Mouse (Mus musculus) MEL (cell line): Measurements from ENCODE around the gene Rgma. TPM values are rescaled to one million over a fixed set of nuclear protein-coding genes. Genes with fewer than 3 reads are reported as not detected.

ENCODE experiments used
- DNase-seq: peaks from one replicate; pipeline ENCODE4 v3.0.0; 2011; ENCODE audit warnings: low read depth, low spot score
- H3K27ac ChIP-seq: 2 replicates; pipeline ENCODE4 v1.5.1; 2012; ENCODE audit warnings: low read depth, mild to moderate bottlenecking, control low read depth, low read length, moderate library complexity; ENCODE audit not compliant: control insufficient read depth
- H3K27me3 ChIP-seq, 2 experiments: fragments of 150-350 bp in 1 of 2; sonication (generic) in 1 of 2; 2 replicates each; pipeline ENCODE4 v1.6.1; 2012; ENCODE audit warnings: low read length in 2 of 2, mild to moderate bottlenecking in 2 of 2, improper control_type of control experiment in 1 of 2, moderate library complexity in 1 of 2; ENCODE audit not compliant: insufficient read depth in 2 of 2, control insufficient read depth in 1 of 2
- H3K36me3 ChIP-seq, 2 experiments: 2 replicates each; pipeline ENCODE4 v1.6.1; 2012 to 2014; ENCODE audit warnings: low read length in 2 of 2, improper control_type of control experiment in 1 of 2, inconsistent platforms in 1 of 2, mild to moderate bottlenecking in 1 of 2; ENCODE audit not compliant: insufficient read depth in 2 of 2, control insufficient read depth in 1 of 2
- H3K4me1 ChIP-seq, 2 experiments: fragments of 150-350 bp in 1 of 2; sonication (generic) in 1 of 2; 2 replicates each; pipeline ENCODE4 v1.6.1; 2012; ENCODE audit warnings: low read length in 2 of 2, improper control_type of control experiment in 1 of 2, mild to moderate bottlenecking in 1 of 2; ENCODE audit not compliant: insufficient read depth in 2 of 2, control insufficient read depth in 1 of 2
- H3K4me3 ChIP-seq, 2 experiments: fragments of 150-350 bp in 1 of 2; sonication (generic) in 1 of 2; 2 replicates each; pipeline ENCODE4 v1.5.1; 2012; ENCODE audit warnings: low read depth in 2 of 2, low read length in 2 of 2, mild to moderate bottlenecking in 2 of 2, moderate library complexity in 2 of 2, control low read depth in 1 of 2, improper control_type of control experiment in 1 of 2; ENCODE audit not compliant: control insufficient read depth in 1 of 2, insufficient read depth in 1 of 2
- H3K79me2 ChIP-seq: 2 replicates; pipeline ENCODE4 v1.6.1; 2012; ENCODE audit warnings: mild to moderate bottlenecking, low read length, moderate library complexity; ENCODE audit not compliant: control insufficient read depth, poor library complexity, insufficient read depth
- H3K9ac ChIP-seq: 2 replicates; pipeline ENCODE4 v1.6.1; 2012; ENCODE audit warnings: low read depth, mild to moderate bottlenecking, control low read depth, low read length, moderate library complexity; ENCODE audit not compliant: control insufficient read depth, poor library complexity, severe bottlenecking
- H3K9me3 ChIP-seq: fragments of 150-350 bp; sonication (generic); replicated peaks from 2 replicates; pipeline ENCODE4 v1.6.1; 2012; ENCODE audit warnings: mild to moderate bottlenecking, low read length, improper control_type of control experiment, moderate library complexity; ENCODE audit not compliant: insufficient read depth
- BHLHE40 ChIP-seq: IDR thresholded peaks from 2 replicates; pipeline ENCODE4 v1.6.1; 2012; ENCODE audit warnings: low read depth, mild to moderate bottlenecking, inconsistent platforms, low read length, improper control_type of control experiment, borderline replicate concordance
- CHD1 ChIP-seq: IDR thresholded peaks from 2 replicates; pipeline ENCODE4 v1.6.1; 2012; ENCODE audit warnings: low read depth, mild to moderate bottlenecking, inconsistent platforms, low read length, improper control_type of control experiment
- EP300 ChIP-seq, 2 experiments: IDR thresholded peaks; 2 replicates each; pipeline ENCODE4 v1.6.1; 2011; ENCODE audit warnings: improper control_type of control experiment in 2 of 2, low read length in 2 of 2, low read depth in 1 of 2, mild to moderate bottlenecking in 1 of 2
- ETS1 ChIP-seq: IDR thresholded peaks from 2 replicates; pipeline ENCODE4 v1.6.1; 2012; ENCODE audit warnings: low read depth, mild to moderate bottlenecking, inconsistent platforms, low read length, improper control_type of control experiment, moderate library complexity
- GABPA ChIP-seq: IDR thresholded peaks from 2 replicates; pipeline ENCODE4 v1.6.1; 2012; ENCODE audit warnings: low read depth, mild to moderate bottlenecking, inconsistent platforms, low read length, improper control_type of control experiment, moderate library complexity
- HCFC1 ChIP-seq: IDR thresholded peaks from 2 replicates; pipeline ENCODE4 v1.6.1; 2012; ENCODE audit warnings: low read depth, mild to moderate bottlenecking, inconsistent platforms, low read length, improper control_type of control experiment, moderate library complexity
- JUND ChIP-seq: IDR thresholded peaks from 2 replicates; pipeline ENCODE4 v1.6.1; 2011; ENCODE audit warnings: low read depth, mild to moderate bottlenecking, improper control_type of control experiment, low read length
- MAX ChIP-seq: IDR thresholded peaks from 2 replicates; pipeline ENCODE4 v1.6.1; 2011; ENCODE audit warnings: low read length, improper control_type of control experiment
- MAZ ChIP-seq: IDR thresholded peaks from 2 replicates; pipeline ENCODE4 v1.6.1; 2012; ENCODE audit warnings: low read depth, mild to moderate bottlenecking, inconsistent platforms, low read length, improper control_type of control experiment
- MXI1 ChIP-seq: IDR thresholded peaks from 2 replicates; pipeline ENCODE4 v1.6.1; 2011; ENCODE audit warnings: mild to moderate bottlenecking, low read depth, low read length, improper control_type of control experiment
- MYC ChIP-seq: IDR thresholded peaks from 2 replicates; pipeline ENCODE4 v1.6.1; 2011; ENCODE audit warnings: low read depth, mild to moderate bottlenecking, low read length, improper control_type of control experiment, moderate library complexity
- NELFE ChIP-seq: IDR thresholded peaks from 2 replicates; pipeline ENCODE4 v1.6.1; 2011; ENCODE audit warnings: low read depth, low read length, improper control_type of control experiment
- NRF1 ChIP-seq: IDR thresholded peaks from 2 replicates; pipeline ENCODE4 v1.6.1; 2014; ENCODE audit warnings: low read depth, mild to moderate bottlenecking, inconsistent platforms, low read length, improper control_type of control experiment, moderate library complexity; ENCODE audit not compliant: poor library complexity, insufficient read depth, severe bottlenecking
- RAD21 ChIP-seq: IDR thresholded peaks from 2 replicates; pipeline ENCODE4 v1.6.1; 2011; ENCODE audit warnings: mild to moderate bottlenecking, low read depth, low read length, improper control_type of control experiment
- SIN3A ChIP-seq: IDR thresholded peaks from 2 replicates; pipeline ENCODE4 v1.6.1; 2012; ENCODE audit warnings: low read length, improper control_type of control experiment, inconsistent platforms
- TBP ChIP-seq: IDR thresholded peaks from 2 replicates; pipeline ENCODE4 v1.8.0; 2011; ENCODE audit warnings: low read depth, low read length, improper control_type of control experiment
- TCF12 ChIP-seq: IDR thresholded peaks from 2 replicates; pipeline ENCODE4 v1.6.1; 2014; ENCODE audit warnings: low read depth, mild to moderate bottlenecking, inconsistent platforms, low read length, improper control_type of control experiment, moderate library complexity
- UBTF ChIP-seq: IDR thresholded peaks from 2 replicates; pipeline ENCODE4 v1.6.1; 2012; ENCODE audit warnings: low read depth, mild to moderate bottlenecking, inconsistent platforms, low read length, improper control_type of control experiment, moderate library complexity, borderline replicate concordance; ENCODE audit not compliant: insufficient read depth
- USF2 ChIP-seq, 2 experiments: IDR thresholded peaks; 2 replicates each; pipeline ENCODE4 v1.6.1; 2011 to 2012; ENCODE audit warnings: improper control_type of control experiment in 2 of 2, low read length in 2 of 2, borderline replicate concordance in 1 of 2, inconsistent platforms in 1 of 2, low read depth in 1 of 2, mild to moderate bottlenecking in 1 of 2; ENCODE audit not compliant: insufficient read depth in 1 of 2
- ZMIZ1 ChIP-seq: IDR thresholded peaks from 2 replicates; pipeline ENCODE4 v1.6.1; 2012; ENCODE audit warnings: low read depth, mild to moderate bottlenecking, inconsistent platforms, low read length, improper control_type of control experiment, moderate library complexity
- ZNF384 ChIP-seq: IDR thresholded peaks from 2 replicates; pipeline ENCODE4 v1.6.1; 2012; ENCODE audit warnings: low read depth, mild to moderate bottlenecking, inconsistent platforms, low read length, improper control_type of control experiment
- polyA plus RNA-seq, 2 experiments: library from polyadenylated mRNA; stranded (reverse) in 1 of 2; unstranded in 1 of 2; fragments of >175 nt in 1 of 2; fragments of >200 nt in 1 of 2; gene quantifications; 2 replicates each; pipeline versions ENCODE4 v1.2.1 to v1.2.4; 2012; ENCODE audit warnings: low replicate concordance in 2 of 2, low read depth in 1 of 2; ENCODE audit not compliant: insufficient read length in 2 of 2, insufficient read depth in 1 of 2, missing spikeins in 1 of 2
- total RNA-seq: library from RNA; depleted of rRNA; stranded (reverse); fragments of 300-350 nt; gene quantifications from 2 replicates; pipeline ENCODE4 v1.2.3, GENCODE M21; 2012

The Rgma gene
- total and polyA plus RNA-seq, 3 experiments = not detected

GRCm38 (mm10) chr7:73391518-73392321, 16.4 kb downstream of the Rgma start:
- no peak for DNase-seq
- Histone ChIP-seq H3K4me1 (no peaks in the 10 kb centered on the region), H3K36me3 (no peaks in the 10 kb centered on the region), H3K27me3 (no peaks in the 10 kb centered on the region), H3K4me3 (no peak overlapping the region), H3K9ac (no peak overlapping the region), H3K27ac (no peak overlapping the region), H3K79me2 (no peaks in the 10 kb centered on the region), H3K9me3 (no peaks in the 10 kb centered on the region)
- no peak for TF ChIP-seq RAD21
- TF ChIP-seq MYC = no peak
- TF ChIP-seq SIN3A = no peak
- no peak for TF ChIP-seq MXI1
- no peak for TF ChIP-seq EP300 (IDR thresholded peaks at IDR 0.05; ENCODE audit: low read depth in 1 of 2, low read length in 2 of 2)
- no peak for TF ChIP-seq JUND
- no peak for TF ChIP-seq CHD1
- TF ChIP-seq MAX = no peak
- TF ChIP-seq ZMIZ1 = no peak
- no peak for TF ChIP-seq GABPA
- TF ChIP-seq ETS1 = no peak
- TF ChIP-seq NRF1 = no peak
- no peak for TF ChIP-seq ZNF384
- no peak for TF ChIP-seq MAZ
- TF ChIP-seq TBP = no peak

GRCm38 (mm10) chr7:73392359-73392758, 17.1 kb downstream of the Rgma start:
- no peak for DNase-seq
- H3K27me3 ChIP-seq = no peaks in the 10 kb centered on the region
- no peak overlapping the region for H3K4me3 ChIP-seq
- H3K4me1 ChIP-seq = no peaks in the 10 kb centered on the region
- H3K9me3 ChIP-seq = no peaks in the 10 kb centered on the region
- H3K36me3 ChIP-seq = no peaks in the 10 kb centered on the region
- H3K79me2 ChIP-seq = no peaks in the 10 kb centered on the region
- H3K9ac ChIP-seq = no peak overlapping the region
- TF ChIP-seq UBTF (no peak), NRF1 (no peak), SIN3A (no peak), HCFC1 (no peak), NELFE (no peak), USF2 (IDR thresholded peaks at IDR 0.05; ENCODE audit: borderline replicate concordance in 1 of 2, insufficient read depth in 1 of 2, low read depth in 1 of 2, low read length in 2 of 2) (no peak), BHLHE40 (no peak), ZNF384 (no peak), TCF12 (no peak)
- no peak overlapping the region for H3K27ac ChIP-seq
